Mouse (Mus musculus) ZHBTc4 (cell line): ENCODE data around the gene Cdkal1.

Source experiments
- DNase-seq: peaks from one replicate; pipeline ENCODE4 v3.0.0-alpha.2; 2011; ENCODE audit warnings: low read depth, low spot score

The Cdkal1 gene

GRCm38 (mm10) chr13:29767587-29767986, 87.9 kb downstream of the Cdkal1 start:
- DNase-seq: no peak

GRCm38 (mm10) chr13:29766377-29766776, 89.1 kb downstream of the Cdkal1 start:
- DNase-seq: no peak

GRCm38 (mm10) chr13:29765296-29765695, 90.2 kb downstream of the Cdkal1 start:
- DNase-seq: no peak

GRCm38 (mm10) chr13:29759691-29760467, 95.6 kb downstream of the Cdkal1 start:
- DNase-seq: no peak

GRCm38 (mm10) chr13:29756052-29756451, 99.4 kb downstream of the Cdkal1 start:
- DNase-seq: no peak

- no peak for DNase-seq
These were observed 102.2 kb downstream of the Cdkal1 start for GRCm38 (mm10) chr13:29753254-29753653.

- no peak for DNase-seq
These were observed 103.4 kb downstream of the Cdkal1 start for GRCm38 (mm10) chr13:29752061-29752460.

- DNase-seq: no peak
These were observed 104.3 kb downstream of the Cdkal1 start for GRCm38 (mm10) chr13:29751201-29751600.

- DNase-seq: no peak
These were observed 108.2 kb downstream of the Cdkal1 start for GRCm38 (mm10) chr13:29747347-29747647.

- no peak for DNase-seq
These were observed 108.8 kb downstream of the Cdkal1 start for GRCm38 (mm10) chr13:29746501-29747346.

GRCm38 (mm10) chr13:29745073-29745472, 110.4 kb downstream of the Cdkal1 start:
- no peak for DNase-seq

- peak; percentile 16 for DNase-seq
These were observed 111.3 kb downstream of the Cdkal1 start for GRCm38 (mm10) chr13:29744188-29744587.

- DNase-seq: no peak
These were observed 111.7 kb downstream of the Cdkal1 start for GRCm38 (mm10) chr13:29743761-29744160.

- DNase-seq: peak; percentile 23
These were observed 117.6 kb downstream of the Cdkal1 start for GRCm38 (mm10) chr13:29737675-29738461.

GRCm38 (mm10) chr13:29734496-29734895, 121.0 kb downstream of the Cdkal1 start:
- no peak for DNase-seq

- no peak for DNase-seq
These were observed 129.2 kb downstream of the Cdkal1 start for GRCm38 (mm10) chr13:29726154-29726825.

GRCm38 (mm10) chr13:29724855-29725254, 130.6 kb downstream of the Cdkal1 start:
- DNase-seq: no peak

GRCm38 (mm10) chr13:29723150-29723549, 132.3 kb downstream of the Cdkal1 start:
- no peak for DNase-seq

GRCm38 (mm10) chr13:29721206-29721605, 134.3 kb downstream of the Cdkal1 start:
- DNase-seq: no peak

- no peak for DNase-seq
These were observed 138.9 kb downstream of the Cdkal1 start for GRCm38 (mm10) chr13:29716550-29716949.

- DNase-seq: no peak
These were observed 140.1 kb downstream of the Cdkal1 start for GRCm38 (mm10) chr13:29715241-29715841.
